Mouse (Mus musculus): ENCODE data around the gene Tmc1. TPM values are rescaled to one million over a fixed set of nuclear protein-coding genes. Genes with fewer than 3 reads are reported as not detected.

The Tmc1 gene
- polyA plus RNA-seq (2014; fragmentation: Nextera tagmentation; extraction: Ambion mirVana): 0.05 TPM in 1 of 2 replicates, not detected in the other

DNA sequence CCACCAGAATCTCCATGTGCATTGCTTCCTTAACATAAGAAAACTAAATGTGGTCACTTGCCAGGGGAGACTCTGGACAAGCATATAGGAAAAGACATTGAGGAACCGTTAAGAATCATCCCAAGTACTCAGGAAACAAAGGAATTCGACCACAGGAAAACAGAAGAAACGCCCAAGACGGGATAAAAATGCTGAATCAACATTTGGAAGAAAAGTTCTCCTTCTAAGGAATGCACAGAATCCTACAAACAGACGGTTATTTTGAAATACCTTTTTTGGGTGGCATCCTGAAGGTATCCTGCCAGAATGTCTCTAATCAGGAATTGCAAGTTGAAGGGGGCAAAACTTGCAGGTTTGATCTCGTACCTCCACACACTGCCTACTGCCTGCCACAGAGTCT lies at the start of gene Tmc1:
Tmc1 (minus strand) TSS at position 329 of the 400 bp plus-strand sequence.
- no peak within 1 kb of the TSS for H3K9ac ChIP-seq (ENCODE audit: low read depth, low read length)
- no peak within 1 kb of the TSS for H3K4me2 ChIP-seq (replicated peaks; ENCODE audit: low read depth, low read length)
- H3K27me3 ChIP-seq (ENCODE audit: control insufficient read depth, insufficient read depth, low read length): no peaks in the 10 kb centered on the region
- H3K4me3 ChIP-seq (ENCODE audit: low read length): no peak within 1 kb of the TSS
- WGBS: 79% methylated on average over 6 of the region's 6 CpGs
- H3K9me3 ChIP-seq (ENCODE audit: control insufficient read depth, low read length): no peaks in the 10 kb centered on the region
- no peaks in the 10 kb centered on the region for H3K36me3 ChIP-seq (ENCODE audit: control insufficient read depth, insufficient read depth, low read length)
- H3K4me1 ChIP-seq (ENCODE audit: control insufficient read depth, insufficient read depth, low read length): no peaks in the 10 kb centered on the region
- no peak within 1 kb of the TSS for H3K27ac ChIP-seq (ENCODE audit: low read depth, low read length)
- ATAC-seq (ENCODE audit: low FRiP score, low TSS enrichment): no peak

DNA sequence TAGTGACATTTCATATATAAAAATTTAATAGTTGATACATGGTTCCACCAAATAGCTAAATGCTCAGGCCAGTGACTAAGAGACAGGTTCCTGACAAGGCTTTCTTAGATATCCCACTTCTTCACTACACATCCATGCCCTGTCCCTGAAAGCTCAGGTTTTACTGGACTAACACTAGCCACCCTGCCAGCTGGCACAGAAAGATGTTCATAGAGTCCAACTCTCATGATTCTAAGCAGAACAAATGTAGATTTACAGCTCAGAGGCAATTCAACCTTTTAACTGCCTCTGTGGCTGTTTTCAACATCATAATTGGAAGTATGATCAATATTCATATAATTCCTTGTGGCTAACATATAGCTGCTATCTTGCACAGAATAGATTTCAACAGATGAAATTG lies 47.5 kb upstream of the Tmc1 start:
- no peak overlapping the region for H3K4me3 ChIP-seq (ENCODE audit: low read length)
- no peak for ATAC-seq (ENCODE audit: low FRiP score, low TSS enrichment)
- H3K27ac ChIP-seq (ENCODE audit: low read depth, low read length): no peak overlapping the region

DNA sequence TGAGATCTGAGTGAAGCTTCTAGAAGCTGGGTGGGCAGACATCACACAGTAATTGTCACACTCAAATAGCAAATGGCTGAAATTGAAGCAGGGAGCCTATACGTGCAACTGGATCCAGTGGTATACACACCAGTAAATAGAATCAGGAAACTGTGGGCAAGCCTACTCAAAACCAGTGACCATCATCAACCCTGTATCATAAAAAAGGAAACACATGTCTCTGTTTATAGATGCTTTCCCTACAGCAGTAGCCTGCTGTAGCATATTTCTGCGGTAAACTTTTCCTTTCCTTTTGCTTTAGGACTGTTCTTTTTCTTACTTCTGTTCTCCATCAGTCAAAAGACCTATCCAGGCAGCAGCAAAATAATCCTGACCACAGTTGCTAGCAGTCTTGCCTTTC lies 25.2 kb upstream of the Tmc1 start:
- 91% methylated on average over 2 of the region's 2 CpGs for WGBS
- no peak for ATAC-seq (ENCODE audit: low FRiP score, low TSS enrichment)
- Histone ChIP-seq H3K27ac (ENCODE audit: low read depth, low read length) (no peak overlapping the region), H3K9me3 (ENCODE audit: control insufficient read depth, low read length) (no peaks in the 10 kb centered on the region), H3K4me2 (replicated peaks; ENCODE audit: low read depth, low read length) (no peak overlapping the region), H3K4me1 (ENCODE audit: control insufficient read depth, insufficient read depth, low read length) (no peaks in the 10 kb centered on the region), H3K4me3 (ENCODE audit: low read length) (no peak overlapping the region), H3K36me3 (ENCODE audit: control insufficient read depth, insufficient read depth, low read length) (no peaks in the 10 kb centered on the region), H3K9ac (ENCODE audit: low read depth, low read length) (no peak overlapping the region), H3K27me3 (ENCODE audit: control insufficient read depth, insufficient read depth, low read length) (no peaks in the 10 kb centered on the region)

More for the DNA sequence above, 47.5 kb upstream of the Tmc1 start:
- Histone ChIP-seq H3K27me3 (ENCODE audit: control insufficient read depth, insufficient read depth, low read length) (no peaks in the 10 kb centered on the region), H3K4me1 (ENCODE audit: control insufficient read depth, insufficient read depth, low read length) (no peaks in the 10 kb centered on the region), H3K9ac (ENCODE audit: low read depth, low read length) (no peak overlapping the region), H3K36me3 (ENCODE audit: control insufficient read depth, insufficient read depth, low read length) (no peaks in the 10 kb centered on the region), H3K4me2 (replicated peaks; ENCODE audit: low read depth, low read length) (no peak overlapping the region), H3K9me3 (ENCODE audit: control insufficient read depth, low read length) (no peaks in the 10 kb centered on the region)

DNA sequence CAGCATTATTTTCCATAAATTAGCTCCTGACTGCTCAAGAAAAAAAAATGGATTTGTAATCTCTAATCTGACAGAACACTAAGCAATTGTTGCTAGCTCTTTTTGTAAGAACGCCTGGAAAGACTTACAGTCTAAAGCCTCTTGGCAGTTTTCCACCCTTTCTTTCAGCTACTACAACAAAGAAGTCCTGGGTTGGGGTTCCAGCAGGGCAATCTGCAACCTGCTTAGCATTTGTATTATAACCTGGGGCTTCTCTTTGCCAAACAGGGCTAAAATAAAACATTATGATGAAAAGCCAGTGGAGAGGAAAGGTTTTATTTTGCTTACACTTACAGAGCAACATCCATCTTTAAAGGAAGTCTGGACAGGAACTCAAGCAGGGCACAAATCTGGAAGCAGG lies 24.1 kb upstream of the Tmc1 start:
- no peaks in the 10 kb centered on the region for H3K36me3 ChIP-seq (ENCODE audit: control insufficient read depth, insufficient read depth, low read length)
- no peaks in the 10 kb centered on the region for H3K27me3 ChIP-seq (ENCODE audit: control insufficient read depth, insufficient read depth, low read length)
- H3K4me3 ChIP-seq (ENCODE audit: low read length): no peak overlapping the region
- ATAC-seq (ENCODE audit: low FRiP score, low TSS enrichment): no peak
- H3K4me2 ChIP-seq (replicated peaks; ENCODE audit: low read depth, low read length): no peak overlapping the region
- H3K9me3 ChIP-seq (ENCODE audit: control insufficient read depth, low read length): no peaks in the 10 kb centered on the region
- H3K9ac ChIP-seq (ENCODE audit: low read depth, low read length): no peak overlapping the region
- 36% methylated on average over 1 of the region's 1 CpGs for WGBS
- H3K27ac ChIP-seq (ENCODE audit: low read depth, low read length): no peak overlapping the region
- H3K4me1 ChIP-seq (ENCODE audit: control insufficient read depth, insufficient read depth, low read length): no peaks in the 10 kb centered on the region

DNA sequence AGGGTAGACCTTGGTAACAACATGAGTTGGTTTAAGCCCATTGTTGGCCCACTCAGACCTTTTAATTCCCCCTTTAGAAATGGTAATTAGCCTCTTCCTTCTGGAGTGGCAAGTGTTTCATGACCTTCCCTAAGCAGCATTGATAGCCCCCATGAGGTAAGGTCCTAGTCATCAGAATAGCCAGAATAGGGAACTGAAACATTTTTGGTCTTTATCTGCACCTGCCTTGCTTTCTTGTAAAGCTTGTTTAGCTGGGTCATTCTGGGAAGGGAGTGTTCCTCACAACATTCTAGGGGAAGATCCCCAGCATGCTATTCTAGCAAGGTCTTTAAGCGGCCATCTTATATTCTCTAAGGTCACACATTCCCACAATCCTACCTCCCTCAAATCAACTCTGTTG lies 17.9 kb upstream of the Tmc1 start:
- Histone ChIP-seq H3K27ac (ENCODE audit: low read depth, low read length) (no peak overlapping the region), H3K4me2 (replicated peaks; ENCODE audit: low read depth, low read length) (no peak overlapping the region), H3K4me3 (ENCODE audit: low read length) (no peak overlapping the region), H3K4me1 (ENCODE audit: control insufficient read depth, insufficient read depth, low read length) (no peaks in the 10 kb centered on the region), H3K9me3 (ENCODE audit: control insufficient read depth, low read length) (no peaks in the 10 kb centered on the region), H3K27me3 (ENCODE audit: control insufficient read depth, insufficient read depth, low read length) (no peaks in the 10 kb centered on the region), H3K36me3 (ENCODE audit: control insufficient read depth, insufficient read depth, low read length) (no peaks in the 10 kb centered on the region), H3K9ac (ENCODE audit: low read depth, low read length) (no peak overlapping the region)
- no peak for ATAC-seq (ENCODE audit: low FRiP score, low TSS enrichment)
- WGBS: 83% methylated on average over 1 of the region's 1 CpGs

DNA sequence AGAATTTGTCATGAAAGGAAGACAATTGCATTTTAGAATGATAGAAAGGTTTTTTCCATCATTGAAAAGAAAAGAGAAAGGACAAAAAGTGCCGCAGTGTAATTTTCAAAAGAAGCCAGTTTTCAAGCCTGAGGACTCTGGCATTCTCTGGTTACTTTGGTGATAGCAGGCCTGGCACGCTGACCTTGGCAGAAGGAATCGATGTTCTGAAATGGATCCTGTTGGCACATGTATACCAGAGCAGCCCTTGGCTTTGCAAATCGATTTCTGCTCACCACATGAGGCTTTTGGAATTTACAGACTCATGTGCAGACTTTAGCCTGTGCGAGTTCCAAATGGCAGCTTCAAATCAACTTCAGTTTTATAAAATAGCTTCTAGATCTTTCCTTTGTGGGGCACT lies 813 bp upstream of the Tmc1 start:
- 92% methylated on average over 5 of the region's 5 CpGs for WGBS
- H3K36me3 ChIP-seq (ENCODE audit: control insufficient read depth, insufficient read depth, low read length): no peaks in the 10 kb centered on the region

DNA sequence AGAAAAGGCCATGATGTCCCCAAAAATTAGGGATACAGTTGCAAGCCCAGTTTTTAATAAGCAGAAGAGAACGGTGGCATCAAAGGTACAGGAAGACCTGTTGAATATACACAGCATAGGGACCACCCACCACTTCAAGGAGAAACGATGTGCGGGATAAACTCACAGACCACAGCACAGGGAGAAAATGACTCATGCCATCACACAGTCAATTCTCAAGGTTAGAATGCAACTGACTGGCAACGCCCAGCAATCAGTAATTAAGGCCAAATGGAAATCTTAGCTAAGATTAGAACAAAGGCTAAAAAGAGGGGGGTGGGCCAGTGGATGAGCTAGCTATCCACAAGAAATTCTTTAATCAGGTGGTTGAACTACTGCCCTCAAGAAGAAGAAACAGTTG lies 9.6 kb downstream of the Tmc1 start:
- Histone ChIP-seq H3K4me2 (replicated peaks; ENCODE audit: low read depth, low read length) (no peak overlapping the region), H3K27me3 (ENCODE audit: control insufficient read depth, insufficient read depth, low read length) (no peaks in the 10 kb centered on the region), H3K9ac (ENCODE audit: low read depth, low read length) (no peak overlapping the region), H3K36me3 (ENCODE audit: control insufficient read depth, insufficient read depth, low read length) (no peaks in the 10 kb centered on the region), H3K4me1 (ENCODE audit: control insufficient read depth, insufficient read depth, low read length) (no peaks in the 10 kb centered on the region), H3K27ac (ENCODE audit: low read depth, low read length) (no peak overlapping the region), H3K9me3 (ENCODE audit: control insufficient read depth, low read length) (no peaks in the 10 kb centered on the region), H3K4me3 (ENCODE audit: low read length) (no peak overlapping the region)
- no peak for ATAC-seq (ENCODE audit: low FRiP score, low TSS enrichment)
- 65% methylated on average over 4 of the region's 4 CpGs for WGBS

More for the DNA sequence above, 813 bp upstream of the Tmc1 start:
- Histone ChIP-seq H3K9ac (ENCODE audit: low read depth, low read length) (no peak overlapping the region), H3K4me2 (replicated peaks; ENCODE audit: low read depth, low read length) (no peak overlapping the region), H3K9me3 (ENCODE audit: control insufficient read depth, low read length) (no peaks in the 10 kb centered on the region), H3K4me3 (ENCODE audit: low read length) (no peak overlapping the region), H3K27me3 (ENCODE audit: control insufficient read depth, insufficient read depth, low read length) (no peaks in the 10 kb centered on the region), H3K27ac (ENCODE audit: low read depth, low read length) (no peak overlapping the region), H3K4me1 (ENCODE audit: control insufficient read depth, insufficient read depth, low read length) (no peaks in the 10 kb centered on the region)
- no peak for ATAC-seq (ENCODE audit: low FRiP score, low TSS enrichment)

DNA sequence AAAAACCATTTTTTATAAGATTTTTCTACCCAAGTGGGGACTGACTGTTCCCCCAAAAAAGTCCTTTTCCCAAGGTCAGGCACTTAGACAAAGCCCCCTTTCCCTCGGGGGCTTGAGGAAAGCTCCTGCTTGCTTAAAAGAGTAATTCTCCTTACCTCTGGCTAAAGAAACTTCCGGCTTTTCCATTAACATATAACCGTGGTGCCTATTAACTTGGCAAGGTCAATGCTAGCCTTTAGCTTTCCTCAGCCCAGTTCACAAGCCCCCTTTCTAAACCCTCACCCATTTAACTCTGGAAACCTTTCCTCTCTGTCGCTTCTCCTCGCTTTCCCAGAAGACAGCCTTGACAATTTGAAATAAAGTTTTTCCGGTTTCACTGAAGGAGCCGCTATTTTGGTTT lies 29.7 kb downstream of the Tmc1 start:
- H3K9me3 ChIP-seq (ENCODE audit: control insufficient read depth, low read length): no peaks in the 10 kb centered on the region
- no peak overlapping the region for H3K27ac ChIP-seq (ENCODE audit: low read depth, low read length)
- H3K9ac ChIP-seq (ENCODE audit: low read depth, low read length): no peak overlapping the region
- H3K27me3 ChIP-seq (ENCODE audit: control insufficient read depth, insufficient read depth, low read length): no peaks in the 10 kb centered on the region
- H3K36me3 ChIP-seq (ENCODE audit: control insufficient read depth, insufficient read depth, low read length): no peaks in the 10 kb centered on the region
- ATAC-seq (ENCODE audit: low FRiP score, low TSS enrichment): no peak; the same call in 1 of the 2 replicates
- no peak overlapping the region for H3K4me3 ChIP-seq (ENCODE audit: low read length)
- no peaks in the 10 kb centered on the region; the same call in 1 of the 2 replicates for H3K4me1 ChIP-seq (ENCODE audit: control insufficient read depth, insufficient read depth, low read length)
- 38% methylated on average over 7 of the region's 7 CpGs for WGBS
- peak overlapping the region; percentile 21; the same call in 1 of the 2 replicates for H3K4me2 ChIP-seq (replicated peaks; ENCODE audit: low read depth, low read length)

DNA sequence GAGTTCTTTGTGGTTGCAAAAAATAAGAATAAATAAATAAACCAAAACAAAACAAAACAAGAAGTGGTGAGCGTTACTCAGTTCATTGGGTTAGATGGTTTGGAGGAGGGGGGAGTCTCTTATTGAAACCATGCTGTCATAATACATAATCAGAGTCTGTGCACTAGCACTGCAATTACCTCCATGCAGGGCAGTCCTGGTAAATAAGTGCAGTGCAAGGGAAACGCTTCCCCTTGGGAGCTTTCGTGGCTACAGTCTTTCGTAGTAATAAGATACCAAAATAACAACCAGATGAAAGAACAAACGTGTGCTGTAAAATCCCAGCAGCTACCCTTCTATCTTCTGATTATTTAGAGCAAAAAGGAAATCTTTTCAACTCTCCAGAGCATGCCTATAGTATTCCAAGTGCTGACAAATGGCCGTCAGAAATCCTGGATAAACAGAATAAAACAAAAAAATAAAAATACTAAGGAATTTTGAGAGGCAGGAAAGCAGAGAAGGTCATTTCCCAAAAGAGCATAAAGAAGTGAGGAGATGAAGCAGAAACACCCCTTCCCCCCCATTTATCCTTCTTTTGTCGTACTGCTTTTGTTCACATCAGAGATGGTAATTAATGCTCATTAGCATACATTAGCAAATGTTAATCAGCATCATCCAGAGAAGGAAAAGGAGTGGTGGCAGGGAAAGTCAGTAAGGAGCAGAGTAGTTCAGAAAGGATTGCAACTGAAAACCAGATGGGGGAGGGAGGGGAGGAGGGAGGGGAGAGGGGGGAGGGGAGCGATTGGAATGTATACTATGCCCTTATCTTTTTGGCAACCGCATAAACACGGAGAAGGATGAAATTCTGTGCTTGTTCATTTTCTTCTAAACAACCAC lies 30.4 kb downstream of the Tmc1 start:
- H3K27me3 ChIP-seq (ENCODE audit: control insufficient read depth, insufficient read depth, low read length): no peaks in the 10 kb centered on the region
- H3K9me3 ChIP-seq (ENCODE audit: control insufficient read depth, low read length): no peaks in the 10 kb centered on the region
- no peak overlapping the region for H3K9ac ChIP-seq (ENCODE audit: low read depth, low read length)
- no peaks in the 10 kb centered on the region; the same call in 1 of the 2 replicates for H3K4me1 ChIP-seq (ENCODE audit: control insufficient read depth, insufficient read depth, low read length)
- no peaks in the 10 kb centered on the region for H3K36me3 ChIP-seq (ENCODE audit: control insufficient read depth, insufficient read depth, low read length)
- no peak overlapping the region for H3K4me3 ChIP-seq (ENCODE audit: low read length)
- 7% methylated on average over 10 of the region's 10 CpGs for WGBS
- ATAC-seq (ENCODE audit: low FRiP score, low TSS enrichment): peak; percentile 72
- no peak overlapping the region for H3K27ac ChIP-seq (ENCODE audit: low read depth, low read length)
- peak overlapping the region; percentile 21; the same call in 1 of the 2 replicates for H3K4me2 ChIP-seq (replicated peaks; ENCODE audit: low read depth, low read length)
